14 mouse cellular contexts compared by ENCODE assay signal in the genomic region with DNA sequence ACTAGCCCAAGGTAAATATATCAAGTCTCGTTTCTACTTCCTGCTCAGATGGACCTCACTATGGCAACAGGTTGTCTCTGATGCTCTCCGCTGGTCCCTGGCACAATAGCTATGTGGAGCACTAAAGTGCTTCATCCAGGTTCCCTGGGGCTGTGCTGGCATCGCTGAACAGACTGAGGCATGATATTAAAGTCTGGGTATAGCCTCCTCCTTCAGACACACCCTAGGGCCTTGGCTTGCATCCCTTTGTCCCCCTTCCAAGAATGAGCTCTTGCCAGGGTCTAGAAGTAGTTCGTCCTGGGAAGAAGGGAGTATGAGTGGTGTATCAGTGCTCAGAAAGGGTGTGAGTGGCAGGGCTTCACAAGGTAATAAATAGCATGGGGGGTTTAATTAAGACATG.
DNase-seq lines count a peak whose midpoint lies in the region.
"Had no signal": no experiment of that assay in that cellular context is flagged by ENCODE, and none has a peak within 500 bp of the region (broad histone marks: within the 10 kb centered on the region; RNA-seq: fewer than 3 reads in every experiment).

No protein-coding gene starts in this region.

- intact Hi-C loops in gastrocnemius, postnatal 14 days (cut with DNase I; ENCODE audit: low total_unique reads) = no loop called here
- intact Hi-C loops in heart, postnatal 25 days (cut with DNase I) = no loop called here

- peak; percentile 84 to 91 for DNase-seq in cerebellum, postnatal 10 days
- no peak for DNase-seq in cerebellum, adult 8-10 months
- peak; percentile 23 for DNase-seq in gastrocnemius, adult 18-20 months (ENCODE audit: low spot score)
- no peak for DNase-seq in gastrocnemius, postnatal 25 days
- peak; percentile 3 for DNase-seq in retina, postnatal 1 day
- DNase-seq in retina, embryonic 14.5 days (ENCODE audit: low spot score) = no peak
- peak; percentile 22 for DNase-seq in gastrocnemius, postnatal 14 days
- no peak for DNase-seq in heart, postnatal 25 days (ENCODE audit: low spot score)
- DNase-seq: adrenal gland, adult 2 months; forebrain, postnatal 0 days; kidney, postnatal 14 days; layer of hippocampus, adult 9-11 months; lung, embryonic 14.5 days; right cerebral cortex, postnatal 25 days had no signal

Comparison
In these comparisons a context has a peak if more than half of its experiments do, and no peak if none do; other contexts are left out.
1. DNase-seq: peak in cerebellum, postnatal 10 days (2 of 2), gastrocnemius, adult 18-20 months (single experiment), retina, postnatal 1 day (single experiment) and gastrocnemius, postnatal 14 days (single experiment); none in cerebellum, adult 8-10 months (single experiment), gastrocnemius, postnatal 25 days (single experiment), retina, embryonic 14.5 days (single experiment) and heart, postnatal 25 days (single experiment).